Mouse (Mus musculus): ENCODE results near the gene Gm14391.
A peak's percentile ranks its signal among the peaks of the same experiment; 100 is the strongest.
"Not testable (repeated sequence)": the region's sequence is repeated elsewhere in the genome, so short reads cannot be mapped to it uniquely, and the experiment has no call there.

Gm14391 gene

DNA sequence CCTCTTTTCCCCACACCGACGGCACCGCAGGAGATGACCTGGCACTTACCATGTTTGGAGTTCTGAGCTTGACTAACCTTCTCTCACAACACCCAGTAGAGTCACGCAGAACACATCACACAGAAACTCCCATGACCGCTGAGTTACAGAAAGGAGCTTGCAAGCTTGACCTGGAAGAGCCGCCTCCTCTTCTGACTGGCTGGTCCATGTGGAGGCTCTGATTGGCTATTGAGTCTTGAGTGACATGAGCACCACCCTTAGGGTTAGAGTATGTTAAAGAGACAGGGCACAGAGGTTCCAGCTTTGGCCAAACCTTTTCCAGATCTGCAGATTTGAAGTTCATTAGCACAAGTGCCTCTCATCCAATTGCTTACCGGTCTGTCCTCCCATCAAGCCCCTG, at the start of gene Gm14391:
TSS of gene Gm14391 (minus strand) at position 186 of the 400 bp plus-strand sequence.
- not testable (repeated sequence) for DNase-seq

DNA sequence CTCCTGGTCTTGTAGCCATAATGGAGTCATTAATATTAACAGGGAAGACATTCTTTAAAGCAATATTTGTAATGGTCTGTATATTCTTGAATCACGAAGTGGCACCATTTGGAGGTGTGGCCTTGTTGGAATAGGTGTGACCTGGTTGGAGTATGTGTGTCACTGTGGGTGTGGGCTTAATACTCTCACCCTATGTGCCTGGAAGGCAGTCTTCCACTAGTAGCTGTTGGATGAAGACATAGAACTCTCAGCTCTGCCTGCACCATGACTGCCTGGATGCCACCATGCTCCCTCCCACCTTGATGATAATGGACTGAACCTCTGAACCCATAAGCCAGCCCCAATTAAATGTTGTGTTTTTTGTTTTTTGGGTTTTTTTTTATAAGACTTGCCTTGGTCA, 27.7 kb downstream of the Gm14391 start:
- not testable (repeated sequence) for DNase-seq

DNA sequence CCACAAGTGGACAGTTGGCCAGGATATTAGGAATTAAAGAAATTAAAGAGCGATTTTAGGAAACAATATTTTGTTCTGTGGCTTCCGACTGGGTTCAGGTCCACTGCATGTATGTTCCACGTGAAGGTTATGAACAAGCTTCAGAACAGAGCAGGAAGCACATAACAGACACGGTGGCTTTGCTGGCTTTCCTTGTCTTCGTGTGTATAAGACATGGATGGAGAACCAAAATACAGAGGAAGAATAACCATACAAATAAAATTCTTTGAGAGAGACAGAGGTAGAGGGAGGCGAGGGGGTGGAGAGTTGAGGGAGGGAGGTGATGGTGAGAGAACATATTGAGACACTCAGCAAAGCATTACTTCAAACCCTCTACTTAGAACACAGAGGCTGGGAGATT, 30.4 kb downstream of the Gm14391 start:
- DNase-seq, result no peak

DNA sequence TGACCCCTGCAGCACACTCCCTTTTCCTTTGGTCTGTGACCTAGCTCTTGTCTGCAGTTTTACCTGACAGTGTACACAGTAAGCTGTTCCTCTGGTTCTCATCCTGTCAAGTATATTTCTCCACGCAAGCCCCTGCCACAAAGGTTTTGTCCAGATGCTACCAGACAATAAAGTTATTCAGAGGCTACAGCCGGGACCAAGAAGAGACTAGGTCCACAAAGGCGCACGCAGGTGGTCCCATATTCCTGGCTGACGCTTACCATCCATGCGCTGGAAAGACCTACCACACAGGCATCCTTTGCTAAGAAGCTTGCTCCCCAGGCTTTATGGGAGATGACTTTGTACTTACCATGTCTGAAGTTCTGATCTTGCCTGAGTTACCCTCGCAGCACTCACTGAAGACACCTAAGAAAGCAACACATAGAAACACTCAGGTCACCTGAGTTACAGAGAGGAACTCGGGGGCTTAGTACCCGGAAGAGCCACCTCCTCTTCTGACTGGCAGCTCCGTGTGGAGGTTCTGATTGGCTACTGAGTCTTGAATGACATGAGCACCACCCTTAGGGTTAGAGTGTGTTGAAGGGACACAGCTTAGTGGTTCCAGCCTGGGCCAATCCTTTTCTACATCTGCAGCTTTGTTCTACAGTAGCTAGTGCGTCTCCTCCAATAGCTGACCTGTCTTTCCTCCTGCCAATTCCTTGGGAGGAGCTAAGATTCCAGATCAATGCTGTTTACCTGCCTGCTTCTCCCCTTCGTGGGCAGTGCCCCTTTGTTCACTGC, 31.1 kb downstream of the Gm14391 start, which contains the start of gene Gm14443:
TSS of gene Gm14443 (minus strand) at position 471 of the 780 bp plus-strand sequence.
- peak in 1 of 2 experiments; percentile 17 for DNase-seq

DNA sequence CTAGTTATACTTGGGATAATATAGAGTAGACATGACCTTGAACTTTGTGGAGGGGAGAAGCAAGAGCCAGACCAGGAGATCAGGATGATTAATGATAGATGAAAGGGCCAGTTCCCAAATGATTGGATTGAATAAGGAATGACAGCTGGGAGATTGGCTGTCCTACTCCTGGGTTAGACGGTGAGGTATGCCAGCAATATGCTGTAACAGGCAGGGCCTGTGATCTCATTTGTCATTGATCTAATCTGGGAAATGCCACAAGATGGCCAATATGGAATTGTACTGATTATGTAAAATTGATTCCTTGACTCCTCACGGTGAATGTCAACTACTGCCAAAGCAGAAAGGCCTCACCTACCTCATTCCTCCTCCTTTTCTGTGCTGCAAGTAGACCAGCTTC, 32.7 kb downstream of the Gm14391 start:
- not testable (repeated sequence) for DNase-seq

DNA sequence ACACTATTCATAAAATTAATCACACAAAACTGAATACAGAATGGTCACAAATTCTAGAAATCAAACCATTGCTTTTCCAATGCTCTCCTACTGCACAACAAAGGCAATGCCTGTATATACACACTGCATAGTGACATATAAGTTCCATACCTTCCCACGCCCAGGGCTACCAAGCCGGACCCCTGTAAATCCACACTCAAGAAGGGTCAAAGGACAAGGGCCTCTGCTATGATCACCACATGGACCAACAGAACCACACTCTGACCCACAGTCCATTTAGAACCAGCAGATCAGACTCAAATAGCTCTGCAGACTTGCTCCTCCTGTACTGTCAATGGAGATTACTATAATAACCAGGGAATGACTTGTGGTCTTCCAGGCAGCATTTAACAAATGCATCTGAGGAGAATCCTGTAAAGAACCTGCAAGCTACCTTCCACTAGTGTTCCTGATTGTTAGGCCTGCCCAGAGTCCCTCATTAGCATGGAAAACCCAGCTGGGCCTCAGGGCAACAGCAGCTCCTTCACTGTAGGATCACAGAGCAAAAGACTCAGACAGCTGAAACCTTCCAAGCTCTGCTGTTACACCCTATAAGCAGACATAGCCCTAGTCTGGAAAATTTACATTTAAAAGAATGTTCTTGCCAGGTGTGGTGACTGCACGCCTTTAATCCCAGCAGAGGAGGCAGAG, 33.7 kb downstream of the Gm14391 start:
- not testable (repeated sequence) for DNase-seq

DNA sequence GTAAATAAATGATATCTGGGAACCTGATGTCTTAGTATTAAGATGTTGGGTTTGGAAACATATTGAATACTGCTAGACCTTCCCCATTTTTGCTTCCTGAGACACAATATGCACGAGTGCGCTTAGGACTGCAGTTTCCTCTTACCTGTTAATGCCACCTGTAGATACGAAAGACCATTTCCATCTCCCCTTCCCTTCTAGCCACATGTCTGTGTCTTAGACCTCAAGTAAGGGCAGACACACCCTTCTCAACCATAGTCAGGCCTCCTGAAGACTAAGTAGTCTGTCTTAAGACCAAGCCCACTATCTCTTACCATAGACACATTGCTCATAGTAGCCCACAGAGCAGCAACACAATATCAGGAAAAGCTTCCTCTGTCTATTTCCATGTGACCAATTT, 34.6 kb downstream of the Gm14391 start:
- no peak for DNase-seq

DNA sequence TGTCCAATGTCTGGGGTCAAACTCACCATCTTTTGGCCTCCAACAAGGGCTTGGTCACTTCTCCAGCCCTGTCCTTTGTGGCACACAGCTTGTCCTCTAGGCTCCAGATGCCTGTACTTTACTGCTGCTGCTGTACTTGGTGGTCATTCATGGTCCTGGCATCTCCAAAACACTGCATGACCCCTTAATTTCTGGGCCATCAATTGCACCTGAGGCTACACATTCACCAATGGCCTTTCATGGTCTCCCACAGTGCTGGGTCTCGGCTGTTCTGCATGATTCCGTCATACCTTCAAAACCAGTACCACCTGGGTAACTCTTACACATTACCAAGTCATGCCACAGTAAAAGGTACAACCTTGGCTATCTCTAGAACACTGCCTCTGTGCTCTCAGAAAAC, 39.8 kb downstream of the Gm14391 start:
- not testable (repeated sequence) for DNase-seq

DNA sequence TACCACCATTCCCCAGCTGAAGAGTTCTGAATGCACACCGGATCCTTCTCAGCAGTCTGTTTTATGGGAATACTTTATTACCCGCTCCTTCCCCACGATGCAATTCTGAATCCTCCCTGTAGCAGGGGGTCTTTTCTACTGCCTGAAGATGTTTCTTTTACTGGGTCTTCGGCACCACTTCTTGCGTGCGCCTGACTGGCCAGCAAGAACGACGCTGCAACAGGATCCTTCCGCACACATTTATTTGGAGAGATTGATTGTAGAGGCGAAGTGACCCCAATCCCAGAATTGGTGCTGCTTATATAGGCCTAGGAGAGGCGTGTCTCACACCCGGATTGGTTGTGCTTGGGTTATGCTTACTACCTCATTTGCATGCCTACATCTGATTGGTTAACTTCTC, 41.6 kb downstream of the Gm14391 start:
- not testable (repeated sequence) for DNase-seq

DNA sequence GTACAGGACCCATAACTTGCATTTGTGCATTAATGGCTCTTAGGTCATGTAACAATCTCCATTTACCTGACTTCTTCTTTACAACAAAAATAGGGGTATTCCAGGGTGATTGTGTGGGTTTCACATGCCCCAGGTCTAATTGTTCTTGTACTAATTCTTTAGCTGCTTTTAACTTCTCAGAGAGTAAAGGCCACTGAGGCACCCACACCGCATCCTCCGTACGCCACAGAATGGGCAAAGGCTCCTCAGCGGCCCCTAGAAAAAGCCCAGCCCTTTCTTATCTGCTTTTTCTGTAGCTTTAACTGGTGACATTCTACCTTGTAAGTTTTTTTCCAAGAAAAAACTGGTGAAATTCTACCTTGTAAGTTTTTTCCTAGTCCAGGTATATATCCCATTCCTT, 45.3 kb downstream of the Gm14391 start:
- DNase-seq, result not testable (repeated sequence)

DNA sequence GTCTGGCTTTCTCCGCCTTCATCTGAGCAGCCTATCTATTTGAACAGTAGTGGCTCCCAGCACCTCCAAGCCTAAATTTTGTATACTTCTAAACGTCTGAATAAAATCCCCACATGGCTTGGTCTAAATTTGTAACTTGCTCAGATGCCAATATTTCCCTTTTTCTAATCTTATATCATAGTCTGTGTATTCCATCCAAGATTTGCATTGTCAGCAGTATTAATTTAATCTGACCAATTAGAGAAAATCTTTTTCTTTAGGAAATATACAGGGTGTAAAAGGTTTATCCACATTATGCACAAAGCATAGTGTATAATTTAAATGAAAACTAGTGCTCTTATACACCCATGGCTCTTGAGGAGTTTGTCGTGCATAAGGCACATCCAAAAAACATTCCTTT, 48.1 kb downstream of the Gm14391 start:
- DNase-seq, result no peak

DNA sequence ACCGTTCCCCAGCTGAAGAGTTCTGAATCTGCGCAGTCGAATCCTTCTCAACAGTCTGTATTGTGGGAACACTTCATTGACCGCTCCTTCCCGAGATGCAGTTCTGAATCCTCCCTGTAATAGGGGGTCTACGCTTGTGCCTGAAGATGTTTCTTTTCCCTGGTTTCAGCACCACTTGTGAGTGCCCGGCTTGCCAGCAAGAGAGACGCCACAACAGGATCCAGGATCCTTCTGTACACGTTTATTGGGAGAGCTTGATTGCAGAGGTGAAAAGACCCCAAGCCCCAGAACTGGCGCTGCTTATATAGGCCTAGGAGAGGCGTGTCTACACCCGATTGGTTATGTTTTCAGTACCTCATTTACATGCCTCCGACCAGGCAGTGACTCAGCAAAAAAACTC, 50.0 kb downstream of the Gm14391 start:
- no peak for DNase-seq

DNA sequence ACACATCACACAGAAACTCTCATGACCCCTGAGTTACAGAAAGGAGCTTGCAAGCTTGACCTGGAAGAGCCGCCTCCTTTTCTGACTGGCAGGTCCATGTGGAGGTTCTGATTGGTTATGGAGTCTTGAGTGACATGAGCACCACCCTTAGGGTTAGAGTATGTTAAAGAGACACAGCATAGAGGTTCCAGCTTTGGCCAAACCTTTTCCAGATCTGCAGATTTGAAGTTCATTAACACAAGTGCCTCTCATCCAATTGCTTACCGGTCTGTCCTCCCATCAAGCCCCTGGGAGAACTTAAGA, 64.8 kb downstream of the Gm14391 start, which contains the start of gene Gm14399:
TSS of gene Gm14399 (minus strand) at position 20 of the 303 bp plus-strand sequence.
- DNase-seq, result peak in 1 of 2 experiments; percentile 8

DNA sequence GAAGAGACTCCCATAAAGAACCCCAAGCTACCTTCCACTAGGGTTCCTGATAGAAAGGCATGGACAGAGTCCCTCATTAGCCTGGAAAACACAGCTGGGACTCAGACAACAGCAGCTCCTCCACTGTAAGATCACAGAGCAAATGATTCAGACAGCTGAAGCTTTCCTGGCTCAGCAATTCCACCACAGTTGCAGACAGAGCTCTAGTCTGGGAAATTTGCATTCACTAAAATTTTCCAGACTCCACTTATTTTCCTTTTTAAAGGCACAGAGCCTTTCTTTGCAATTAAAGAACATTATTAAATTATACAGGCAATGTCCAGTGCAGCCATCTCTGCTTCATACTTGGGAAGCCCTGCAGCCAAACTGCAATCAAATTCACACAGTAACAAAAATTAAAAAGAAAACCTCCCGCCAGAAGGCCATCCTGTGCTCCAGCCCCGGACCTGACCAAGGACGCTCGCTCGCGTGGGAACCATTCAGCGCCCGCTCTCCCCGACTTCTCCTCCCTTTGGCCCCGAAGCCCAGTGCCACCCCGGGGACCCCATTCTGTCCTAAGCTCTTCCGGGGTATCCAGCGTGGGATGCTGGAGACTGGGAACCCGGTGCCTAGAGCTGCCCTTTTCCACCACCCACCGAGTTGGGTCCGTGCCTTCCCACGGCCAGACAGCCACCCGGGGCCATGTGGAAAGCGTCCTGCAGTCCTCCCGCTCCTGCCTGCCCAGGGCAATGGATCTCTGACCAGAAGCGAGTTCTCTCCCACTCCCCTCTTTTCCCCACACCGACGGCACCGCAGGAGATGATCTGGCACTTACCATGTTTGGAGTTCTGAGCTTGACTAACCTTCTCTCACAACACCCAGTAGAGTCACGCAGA, 65.4 kb downstream of the Gm14391 start:
- peak; percentile 3 to 10 for DNase-seq

Measured in lung, adult 18-20 months (tissue).